Mouse (Mus musculus) embryonic facial prominence, embryonic 15.5 days (tissue): Measurements from ENCODE around the gene Tada2a. TPM values are rescaled to one million over a fixed set of nuclear protein-coding genes. Genes with fewer than 3 reads are reported as not detected.

Experiments
- ATAC-seq: fragments of 200-750 bp; cut with Nextera tagmentation; 2 replicates; pipeline ENCODE4 v1.8.0; 2017; ENCODE audit warnings: low read depth, moderate TSS enrichment; ENCODE audit not compliant: insufficient number of reproducible peaks, low FRiP score, low TSS enrichment
- H3K27ac ChIP-seq: fragments of 300-500 bp; sonication (generic); replicated peaks from 2 replicates; pipeline ENCODE4 v1.5.1; 2015; ENCODE audit warnings: mild to moderate bottlenecking, inconsistent platforms
- H3K27me3 ChIP-seq: fragments of 300-500 bp; sonication (generic); 2 replicates; pipeline ENCODE4 v1.6.1; 2015; ENCODE audit warnings: inconsistent platforms
- H3K36me3 ChIP-seq: fragments of 300-500 bp; sonication (generic); 2 replicates; pipeline ENCODE4 v1.6.1; 2015; ENCODE audit warnings: mild to moderate bottlenecking, inconsistent platforms
- H3K4me1 ChIP-seq: fragments of 300-500 bp; sonication (generic); 2 replicates; pipeline ENCODE4 v1.6.1; 2015; ENCODE audit warnings: inconsistent platforms
- H3K4me2 ChIP-seq: fragments of 300-500 bp; sonication (generic); replicated peaks from 2 replicates; pipeline ENCODE4 v1.6.1; 2015; ENCODE audit warnings: mild to moderate bottlenecking, inconsistent platforms
- H3K4me3 ChIP-seq: fragments of 300-500 bp; sonication (generic); replicated peaks from 2 replicates; pipeline ENCODE4 v1.5.1; 2015; ENCODE audit warnings: mild to moderate bottlenecking, inconsistent platforms
- H3K9ac ChIP-seq: fragments of 300-500 bp; sonication (generic); 2 replicates; pipeline ENCODE4 v1.6.1; 2015; ENCODE audit warnings: inconsistent platforms
- H3K9me3 ChIP-seq: fragments of 300-500 bp; sonication (generic); replicated peaks from 2 replicates; pipeline ENCODE4 v1.6.1; 2016; ENCODE audit warnings: inconsistent platforms
- WGBS: fragments of 180-500 bp; shearing (Covaris S2); methylation state at CpG from one replicate; pipeline ENCODE4 v1.1.7; 2015; 5-methylcytosine and 5-hydroxymethylcytosine counted together
- polyA plus RNA-seq: library from polyadenylated mRNA; unstranded; fragments of >200 nt; fragmentation: Nextera tagmentation; extraction: Ambion mirVana; gene quantifications from 2 replicates; pipeline ENCODE4 v1.2.1, GENCODE M21; 2015

The Tada2a gene
- polyA plus RNA-seq, 1 experiment from 2014 or later, result 34.7 TPM

GRCm38 (mm10) chr11:84060635-84061034, 68.8 kb downstream of the Tada2a start:
- Histone ChIP-seq H3K27me3 (no peaks in the 10 kb centered on the region), H3K27ac (no peak overlapping the region), H3K9ac (no peak overlapping the region), H3K4me1 (no peaks in the 10 kb centered on the region), H3K9me3 (no peaks in the 10 kb centered on the region), H3K4me3 (no peak overlapping the region), H3K4me2 (no peak overlapping the region), H3K36me3 (no peaks in the 10 kb centered on the region)
- 87% methylated on average over 6 of the region's 6 CpGs for WGBS
- no peak for ATAC-seq

DNA sequence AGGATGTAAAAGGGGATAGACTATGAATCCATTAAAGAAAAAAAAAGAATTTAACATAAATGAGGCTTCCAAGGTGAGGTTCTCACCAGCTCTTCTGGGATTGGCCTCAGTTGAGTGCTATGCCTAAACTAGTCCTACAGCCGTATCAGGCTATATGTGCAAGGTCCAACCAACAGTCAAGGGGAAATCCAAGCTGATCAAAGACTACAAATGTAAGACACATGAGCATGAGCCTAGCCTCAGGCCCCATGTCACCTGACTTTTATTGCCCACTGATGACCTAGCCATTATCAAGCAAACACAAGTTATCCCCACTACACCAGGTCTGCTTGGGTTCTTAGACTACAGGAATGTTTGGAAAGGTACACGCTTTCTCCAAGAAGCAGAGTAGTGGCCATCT, 69.6 kb downstream of the Tada2a start:
- Histone ChIP-seq H3K9ac (no peak overlapping the region), H3K9me3 (no peaks in the 10 kb centered on the region), H3K4me1 (no peaks in the 10 kb centered on the region), H3K27me3 (no peaks in the 10 kb centered on the region), H3K4me3 (no peak overlapping the region), H3K27ac (no peak overlapping the region), H3K36me3 (no peaks in the 10 kb centered on the region), H3K4me2 (no peak overlapping the region)
- 91% methylated on average over 2 of the region's 2 CpGs for WGBS
- no peak for ATAC-seq

- H3K4me3 ChIP-seq, result no peak overlapping the region
- H3K27ac ChIP-seq, result no peak overlapping the region
- no peak overlapping the region for H3K9ac ChIP-seq
- ATAC-seq, result no peak
- peaks cover 8% of the 10 kb centered on the region; the same call in 1 of the 2 replicates for H3K4me1 ChIP-seq
- H3K9me3 ChIP-seq, result no peaks in the 10 kb centered on the region
- 83% methylated on average over 2 of the region's 2 CpGs for WGBS
- no peaks in the 10 kb centered on the region for H3K36me3 ChIP-seq
- H3K4me2 ChIP-seq, result no peak overlapping the region
- no peaks in the 10 kb centered on the region for H3K27me3 ChIP-seq
Measured at GRCm38 (mm10) chr11:84057418-84057817, 72.0 kb downstream of the Tada2a start.

GRCm38 (mm10) chr11:84053524-84054163, 75.8 kb downstream of the Tada2a start:
- H3K27me3 ChIP-seq, result no peaks in the 10 kb centered on the region
- no peak overlapping the region for H3K4me3 ChIP-seq
- ATAC-seq, result 0 out of 2 replicates have a peak, but pooled peaks have one; percentile 37
- 0 out of 2 replicates have a peak overlapping the region, but pooled peaks have one; percentile 23 for H3K27ac ChIP-seq
- H3K9me3 ChIP-seq, result no peaks in the 10 kb centered on the region
- H3K4me2 ChIP-seq, result no peak overlapping the region
- H3K36me3 ChIP-seq, result no peaks in the 10 kb centered on the region
- H3K9ac ChIP-seq, result no peak overlapping the region
- 49% methylated on average over 10 of the region's 10 CpGs for WGBS
- H3K4me1 ChIP-seq, result peaks cover 13% of the 10 kb centered on the region; the same call in 1 of the 2 replicates

DNA sequence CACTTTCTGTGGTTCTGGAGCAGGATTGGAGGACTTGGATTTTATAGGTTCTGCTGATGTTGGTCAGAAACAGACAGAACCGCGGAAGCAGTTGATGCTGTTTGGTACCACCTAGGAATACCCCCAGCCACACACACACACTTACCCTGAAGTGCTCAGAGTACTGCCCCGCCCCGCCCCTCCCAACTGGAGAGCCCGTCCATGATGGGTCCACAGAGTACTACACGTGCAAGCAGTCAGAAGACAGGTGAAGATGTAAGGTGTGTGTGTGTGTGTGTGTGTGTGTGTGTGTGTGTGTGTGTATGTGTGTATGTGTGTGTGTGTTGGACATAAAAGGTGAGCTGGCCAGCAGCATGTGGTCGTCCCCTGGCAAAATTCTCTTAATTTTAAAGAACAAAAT, 76.3 kb downstream of the Tada2a start:
- H3K27me3 ChIP-seq, result no peaks in the 10 kb centered on the region
- H3K9me3 ChIP-seq, result no peaks in the 10 kb centered on the region
- H3K27ac ChIP-seq, result no peak overlapping the region
- H3K4me2 ChIP-seq, result no peak overlapping the region
- WGBS, result 87% methylated on average over 7 of the region's 7 CpGs
- peaks cover 19% of the 10 kb centered on the region; the same call in 1 of the 2 replicates for H3K4me1 ChIP-seq
- no peak overlapping the region for H3K9ac ChIP-seq
- ATAC-seq, result no peak
- H3K36me3 ChIP-seq, result no peaks in the 10 kb centered on the region
- H3K4me3 ChIP-seq, result no peak overlapping the region

GRCm38 (mm10) chr11:84048411-84048810, 81.0 kb downstream of the Tada2a start:
- WGBS, result 61% methylated on average over 10 of the region's 10 CpGs
- H3K9ac ChIP-seq, result no peak overlapping the region
- H3K36me3 ChIP-seq, result no peaks in the 10 kb centered on the region
- H3K27me3 ChIP-seq, result no peaks in the 10 kb centered on the region
- H3K4me1 ChIP-seq, result peaks cover 20% of the 10 kb centered on the region
- H3K9me3 ChIP-seq, result no peaks in the 10 kb centered on the region
- H3K27ac ChIP-seq, result peak overlapping the region; percentile 61; the same call in 1 of the 2 replicates
- no peak overlapping the region for H3K4me3 ChIP-seq
- no peak for ATAC-seq
- H3K4me2 ChIP-seq, result no peak overlapping the region

- H3K27ac ChIP-seq, result peak overlapping the region; percentile 65; the same call in 1 of the 2 replicates
- WGBS, result 40% methylated on average over 4 of the region's 4 CpGs
- no peak overlapping the region for H3K4me2 ChIP-seq
- no peaks in the 10 kb centered on the region for H3K36me3 ChIP-seq
- H3K9ac ChIP-seq, result no peak overlapping the region
- peaks cover 29% of the 10 kb centered on the region for H3K4me1 ChIP-seq
- no peaks in the 10 kb centered on the region for H3K9me3 ChIP-seq
- ATAC-seq, result peak; percentile 21; the same call in 1 of the 2 replicates
- no peak overlapping the region for H3K4me3 ChIP-seq
- no peaks in the 10 kb centered on the region for H3K27me3 ChIP-seq
Measured at GRCm38 (mm10) chr11:84047270-84047669, 82.1 kb downstream of the Tada2a start.

- Histone ChIP-seq H3K36me3 (peaks cover 17% of the 10 kb centered on the region), H3K9ac (no peak overlapping the region), H3K4me3 (no peak overlapping the region), H3K4me1 (peaks cover 29% of the 10 kb centered on the region), H3K4me2 (no peak overlapping the region), H3K9me3 (no peaks in the 10 kb centered on the region), H3K27me3 (no peaks in the 10 kb centered on the region), H3K27ac (no peak overlapping the region)
- ATAC-seq, result no peak
- WGBS, result 37% methylated on average over 1 of the region's 1 CpGs
Measured at GRCm38 (mm10) chr11:84044988-84045387, 84.4 kb downstream of the Tada2a start.

DNA sequence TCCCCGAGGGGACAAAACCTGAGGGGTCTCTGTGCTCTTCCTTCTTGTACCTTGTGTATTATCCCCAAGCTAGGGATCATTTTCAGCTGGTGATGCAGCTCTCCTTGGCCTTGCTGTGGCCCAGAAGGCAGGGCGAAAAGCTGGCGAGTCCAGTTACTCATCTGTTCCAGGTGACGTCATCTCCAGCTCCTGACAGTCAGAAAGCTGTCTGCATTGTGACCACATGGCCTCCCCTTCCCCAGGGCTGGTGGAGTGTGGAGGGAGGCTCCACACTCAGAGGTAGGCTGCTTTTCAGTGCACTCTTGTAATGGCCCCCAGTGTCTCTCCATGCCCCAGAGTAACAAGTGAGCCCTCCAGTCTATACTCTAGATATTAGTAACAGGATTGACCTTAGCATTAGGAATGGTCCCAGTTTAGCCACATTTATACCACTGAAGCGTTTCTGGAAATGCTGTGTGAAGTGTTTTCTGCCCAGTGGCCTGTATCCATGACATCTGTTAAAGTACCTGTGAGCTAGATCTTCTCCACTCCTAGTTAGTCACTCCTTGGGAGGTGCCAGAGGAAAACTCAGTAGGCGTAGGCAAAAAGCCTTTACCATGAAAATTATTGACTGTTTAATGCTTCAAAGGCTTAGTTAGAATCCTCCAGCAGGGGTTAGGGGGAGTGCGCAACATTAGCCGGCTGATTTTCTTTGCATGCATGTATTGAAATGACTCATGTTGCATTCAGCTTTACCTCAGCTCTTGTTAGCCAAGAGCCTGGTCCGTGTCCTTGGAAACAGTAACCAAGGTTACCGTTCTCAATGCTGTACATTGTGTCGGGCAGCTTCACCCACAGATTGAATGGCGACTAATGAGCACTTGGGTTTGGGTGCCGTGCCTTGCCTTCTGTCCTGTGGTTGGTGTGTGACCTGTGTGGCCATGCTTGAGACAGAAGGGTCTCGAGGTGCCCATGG, 86.3 kb downstream of the Tada2a start:
- peak; percentile 36 for ATAC-seq
- Histone ChIP-seq H3K36me3 (peaks cover 21% of the 10 kb centered on the region), H3K4me2 (no peak overlapping the region), H3K27ac (0 out of 2 replicates have a peak overlapping the region, but pooled peaks have one; percentile 55), H3K9ac (no peak overlapping the region), H3K9me3 (no peaks in the 10 kb centered on the region), H3K4me1 (peaks cover 19% of the 10 kb centered on the region), H3K4me3 (no peak overlapping the region), H3K27me3 (no peaks in the 10 kb centered on the region)
- 39% methylated on average over 14 of the region's 14 CpGs for WGBS

DNA sequence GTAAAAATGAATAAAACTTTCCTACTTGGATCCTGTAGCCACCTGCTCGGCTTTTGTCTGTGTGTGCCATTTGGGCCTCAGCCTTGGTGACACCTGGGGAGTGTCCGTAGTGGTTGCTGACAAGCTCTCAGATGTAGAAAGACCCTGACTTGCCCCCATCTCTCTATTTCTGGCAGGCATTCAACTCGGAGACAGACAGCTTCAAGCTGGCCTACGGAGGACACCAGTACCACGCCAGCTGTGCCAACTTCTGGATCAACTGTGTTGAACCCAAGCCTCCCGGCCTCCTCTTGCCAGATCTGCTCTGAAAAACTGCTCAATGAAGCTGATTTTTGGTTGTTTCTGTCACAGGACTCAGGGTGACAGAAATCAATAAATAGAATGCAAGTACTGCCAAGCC, 88.8 kb downstream of the Tada2a start:
- peaks cover 30% of the 10 kb centered on the region for H3K36me3 ChIP-seq
- no peak overlapping the region for H3K4me2 ChIP-seq
- H3K4me1 ChIP-seq, result peaks cover 11% of the 10 kb centered on the region
- H3K27ac ChIP-seq, result no peak overlapping the region
- no peak overlapping the region for H3K4me3 ChIP-seq
- no peaks in the 10 kb centered on the region for H3K27me3 ChIP-seq
- whole genome bisulfite sequencing, result 76% methylated on average over 6 of the region's 6 CpGs
- no peaks in the 10 kb centered on the region for H3K9me3 ChIP-seq
- ATAC-seq, result no peak
- no peak overlapping the region for H3K9ac ChIP-seq

DNA sequence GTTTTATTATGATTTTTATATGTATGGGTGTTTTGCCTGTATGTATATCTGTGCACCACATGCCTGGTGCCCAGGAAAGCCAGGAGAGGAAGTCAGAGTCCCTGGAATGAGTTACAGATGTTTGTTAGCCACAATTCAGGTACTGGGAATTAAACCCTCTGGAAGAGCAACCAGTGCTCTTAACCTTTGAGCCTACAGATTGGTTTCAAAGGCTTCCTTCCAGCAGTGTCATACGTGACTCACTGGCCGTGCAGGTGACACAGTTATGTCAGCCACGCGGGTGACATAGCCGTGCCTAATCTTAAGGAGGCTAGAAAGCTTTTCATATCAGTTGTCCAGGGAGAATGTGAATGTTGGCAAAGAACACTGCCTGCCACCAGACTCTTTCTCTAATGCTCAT, 95.7 kb downstream of the Tada2a start:
- H3K4me3 ChIP-seq, result no peak overlapping the region
- peaks cover 32% of the 10 kb centered on the region for H3K36me3 ChIP-seq
- H3K27me3 ChIP-seq, result no peaks in the 10 kb centered on the region
- H3K9me3 ChIP-seq, result no peaks in the 10 kb centered on the region
- no peak overlapping the region for H3K4me2 ChIP-seq
- 50% methylated on average over 5 of the region's 5 CpGs for WGBS
- no peak for ATAC-seq
- no peak overlapping the region for H3K27ac ChIP-seq
- H3K4me1 ChIP-seq, result no peaks in the 10 kb centered on the region
- H3K9ac ChIP-seq, result no peak overlapping the region
